Mouse (Mus musculus) G1E (cell line): ENCODE results near the gene Pak3. TPM values are rescaled to one million over a fixed set of nuclear protein-coding genes. Genes with fewer than 3 reads are reported as not detected.

Experiments used
- ATAC-seq: 2 replicates; pipeline ENCODE4 v1.8.0; 2016; ENCODE audit warnings: mild to moderate bottlenecking; ENCODE audit not compliant: insufficient number of reproducible peaks, poor library complexity, low FRiP score, severe bottlenecking; ENCODE audit errors: extremely low read depth
- DNase-seq: peaks from one replicate; pipeline ENCODE4 v3.0.0; 2012; ENCODE audit warnings: low spot score
- H3K27me3 ChIP-seq: 2 replicates; pipeline ENCODE4 v1.6.1; 2012; ENCODE audit warnings: mild to moderate bottlenecking, low read length, inconsistent platforms; ENCODE audit not compliant: insufficient read depth
- H3K36me3 ChIP-seq: replicated peaks from 2 replicates; pipeline ENCODE3; 2012; ENCODE audit warnings: mild to moderate bottlenecking, inconsistent platforms
- H3K4me1 ChIP-seq: 2 replicates; pipeline ENCODE4 v1.6.1; 2012; ENCODE audit warnings: low read depth, low read length, inconsistent platforms, mixed read lengths; ENCODE audit not compliant: insufficient read depth
- H3K4me3 ChIP-seq: 2 replicates; pipeline ENCODE4 v1.5.1; 2012; ENCODE audit warnings: low read depth, mild to moderate bottlenecking, inconsistent platforms, low read length, moderate library complexity, mixed read lengths
- H3K9me3 ChIP-seq: replicated peaks from 2 replicates; pipeline ENCODE4 v1.6.1; 2012; ENCODE audit warnings: inconsistent platforms
- CTCF ChIP-seq: IDR thresholded peaks from 2 replicates; pipeline ENCODE4 v1.5.1; 2012; ENCODE audit warnings: low read depth, low read length, inconsistent platforms, mixed read lengths
- GATA1 ChIP-seq: IDR thresholded peaks from 2 replicates; pipeline ENCODE4 v1.6.1; 2012; ENCODE audit warnings: borderline replicate concordance, low read length, inconsistent platforms, mixed read lengths
- GATA2 ChIP-seq: IDR thresholded peaks from 2 replicates; pipeline ENCODE4 v1.6.1; 2012; ENCODE audit warnings: low read depth, low read length, inconsistent platforms, borderline replicate concordance
- POLR2AphosphoS5 ChIP-seq: IDR thresholded peaks from 2 replicates; pipeline ENCODE4 v1.6.1; 2012; ENCODE audit warnings: low read depth, low read length, inconsistent platforms; ENCODE audit not compliant: insufficient replicate concordance
- TAL1 ChIP-seq: conservative IDR thresholded peaks from 2 replicates; pipeline ENCODE4 v1.6.1; 2012; ENCODE audit warnings: low read depth, low read length, inconsistent platforms, mixed read lengths
- polyA plus RNA-seq: library from polyadenylated mRNA; stranded (reverse); fragments of >175 nt; gene quantifications from 2 replicates; pipeline ENCODE4 v1.2.3, GENCODE M21; 2012
- total RNA-seq, 2 experiments: library from RNA; stranded (forward) in 1 of 2; stranded (reverse) in 1 of 2; fragments of 200-1000 nt in 1 of 2; fragments of >200 nt in 1 of 2; fragmentation: Nextera tagmentation in 1 of 2; gene quantifications; 2 replicates each; pipeline ENCODE4 v1.2.3; 2014 to 2017

Pak3 gene
- total and polyA plus RNA-seq, 3 experiments, result 0.05 TPM; not detected in 2

GRCm38 (mm10) chrX:143580458-143580959 lies 62.1 kb downstream of the Pak3 start:
- DNase-seq (no peak), ATAC-seq (no peak)
- H3K4me3 ChIP-seq, result no peak overlapping the region
- TF ChIP-seq GATA1, result no peak
- no peak for TF ChIP-seq CTCF
- no peak for TF ChIP-seq POLR2AphosphoS5
- no peak for TF ChIP-seq GATA2
- no peak for TF ChIP-seq TAL1
- no peaks in the 10 kb centered on the region for H3K4me1 ChIP-seq
- no peaks in the 10 kb centered on the region for H3K36me3 ChIP-seq
- H3K9me3 ChIP-seq, result no peaks in the 10 kb centered on the region
- no peaks in the 10 kb centered on the region for H3K27me3 ChIP-seq

GRCm38 (mm10) chrX:143606877-143607449 lies 88.6 kb downstream of the Pak3 start:
- H3K27me3 ChIP-seq, result no peaks in the 10 kb centered on the region
- no peak overlapping the region for H3K4me3 ChIP-seq
- DNase-seq (no peak), ATAC-seq (no peak)
- H3K36me3 ChIP-seq, result no peaks in the 10 kb centered on the region
- H3K4me1 ChIP-seq, result no peaks in the 10 kb centered on the region
- no peaks in the 10 kb centered on the region for H3K9me3 ChIP-seq
- TF ChIP-seq GATA1 (no peak), TAL1 (no peak), CTCF (no peak), POLR2AphosphoS5 (no peak), GATA2 (no peak)

GRCm38 (mm10) chrX:143618734-143619133 lies 100.3 kb downstream of the Pak3 start:
- ATAC-seq, result no peak
- H3K4me3 ChIP-seq, result no peak overlapping the region
- no peaks in the 10 kb centered on the region for H3K9me3 ChIP-seq
- no peaks in the 10 kb centered on the region for H3K27me3 ChIP-seq
- DNase-seq, result no peak
- no peak for TF ChIP-seq POLR2AphosphoS5
- TF ChIP-seq GATA2, result no peak
- no peak for TF ChIP-seq CTCF
- TF ChIP-seq GATA1, result no peak
- no peak for TF ChIP-seq TAL1
- H3K4me1 ChIP-seq, result no peaks in the 10 kb centered on the region
- no peaks in the 10 kb centered on the region for H3K36me3 ChIP-seq

GRCm38 (mm10) chrX:143627767-143628166 lies 109.4 kb downstream of the Pak3 start:
- Histone ChIP-seq H3K4me1 (no peaks in the 10 kb centered on the region), H3K9me3 (no peaks in the 10 kb centered on the region), H3K36me3 (no peaks in the 10 kb centered on the region), H3K4me3 (no peak overlapping the region), H3K27me3 (no peaks in the 10 kb centered on the region)
- TF ChIP-seq TAL1, result no peak
- TF ChIP-seq GATA2, result no peak
- TF ChIP-seq CTCF, result no peak
- no peak for TF ChIP-seq POLR2AphosphoS5
- TF ChIP-seq GATA1, result no peak
- no peak for ATAC-seq
- DNase-seq, result no peak

- no peak overlapping the region for H3K4me3 ChIP-seq
- no peaks in the 10 kb centered on the region for H3K9me3 ChIP-seq
- no peaks in the 10 kb centered on the region for H3K36me3 ChIP-seq
- DNase-seq, result no peak
- no peaks in the 10 kb centered on the region for H3K27me3 ChIP-seq
- no peak for ATAC-seq
- no peaks in the 10 kb centered on the region for H3K4me1 ChIP-seq
- TF ChIP-seq GATA2 (no peak), CTCF (no peak), POLR2AphosphoS5 (no peak), GATA1 (no peak), TAL1 (no peak)
Observed at GRCm38 (mm10) chrX:143643936-143644335, 125.5 kb downstream of the Pak3 start.

GRCm38 (mm10) chrX:143644807-143645206 lies 126.4 kb downstream of the Pak3 start:
- Histone ChIP-seq H3K9me3 (no peaks in the 10 kb centered on the region), H3K27me3 (no peaks in the 10 kb centered on the region), H3K4me3 (no peak overlapping the region), H3K36me3 (no peaks in the 10 kb centered on the region), H3K4me1 (no peaks in the 10 kb centered on the region)
- DNase-seq, result no peak
- TF ChIP-seq GATA2, result no peak
- no peak for TF ChIP-seq POLR2AphosphoS5
- TF ChIP-seq GATA1, result no peak
- TF ChIP-seq CTCF, result no peak
- no peak for TF ChIP-seq TAL1
- ATAC-seq, result no peak
